Mouse (Mus musculus) MEL (cell line): ENCODE measurements around the gene Gng12. TPM values are rescaled to one million over a fixed set of nuclear protein-coding genes. Genes with fewer than 3 reads are reported as not detected.

Source experiments
- DNase-seq: peaks from one replicate; pipeline ENCODE4 v3.0.0; 2011; ENCODE audit warnings: low read depth, low spot score
- H3K27ac ChIP-seq: 2 replicates; pipeline ENCODE4 v1.5.1; 2012; ENCODE audit warnings: low read depth, mild to moderate bottlenecking, control low read depth, low read length, moderate library complexity; ENCODE audit not compliant: control insufficient read depth
- H3K27me3 ChIP-seq, 2 experiments: fragments of 150-350 bp in 1 of 2; sonication (generic) in 1 of 2; 2 replicates each; pipeline ENCODE4 v1.6.1; 2012; ENCODE audit warnings: low read length in 2 of 2, mild to moderate bottlenecking in 2 of 2, improper control_type of control experiment in 1 of 2, moderate library complexity in 1 of 2; ENCODE audit not compliant: insufficient read depth in 2 of 2, control insufficient read depth in 1 of 2
- H3K36me3 ChIP-seq, 2 experiments: 2 replicates each; pipeline ENCODE4 v1.6.1; 2012 to 2014; ENCODE audit warnings: low read length in 2 of 2, improper control_type of control experiment in 1 of 2, inconsistent platforms in 1 of 2, mild to moderate bottlenecking in 1 of 2; ENCODE audit not compliant: insufficient read depth in 2 of 2, control insufficient read depth in 1 of 2
- H3K4me1 ChIP-seq, 2 experiments: fragments of 150-350 bp in 1 of 2; sonication (generic) in 1 of 2; 2 replicates each; pipeline ENCODE4 v1.6.1; 2012; ENCODE audit warnings: low read length in 2 of 2, improper control_type of control experiment in 1 of 2, mild to moderate bottlenecking in 1 of 2; ENCODE audit not compliant: insufficient read depth in 2 of 2, control insufficient read depth in 1 of 2
- H3K4me3 ChIP-seq, 2 experiments: fragments of 150-350 bp in 1 of 2; sonication (generic) in 1 of 2; 2 replicates each; pipeline ENCODE4 v1.5.1; 2012; ENCODE audit warnings: low read depth in 2 of 2, low read length in 2 of 2, mild to moderate bottlenecking in 2 of 2, moderate library complexity in 2 of 2, control low read depth in 1 of 2, improper control_type of control experiment in 1 of 2; ENCODE audit not compliant: control insufficient read depth in 1 of 2, insufficient read depth in 1 of 2
- H3K79me2 ChIP-seq: 2 replicates; pipeline ENCODE4 v1.6.1; 2012; ENCODE audit warnings: mild to moderate bottlenecking, low read length, moderate library complexity; ENCODE audit not compliant: control insufficient read depth, poor library complexity, insufficient read depth
- H3K9ac ChIP-seq: 2 replicates; pipeline ENCODE4 v1.6.1; 2012; ENCODE audit warnings: low read depth, mild to moderate bottlenecking, control low read depth, low read length, moderate library complexity; ENCODE audit not compliant: control insufficient read depth, poor library complexity, severe bottlenecking
- H3K9me3 ChIP-seq: fragments of 150-350 bp; sonication (generic); replicated peaks from 2 replicates; pipeline ENCODE4 v1.6.1; 2012; ENCODE audit warnings: mild to moderate bottlenecking, low read length, improper control_type of control experiment, moderate library complexity; ENCODE audit not compliant: insufficient read depth
- BHLHE40 ChIP-seq: IDR thresholded peaks from 2 replicates; pipeline ENCODE4 v1.6.1; 2012; ENCODE audit warnings: low read depth, mild to moderate bottlenecking, inconsistent platforms, low read length, improper control_type of control experiment, borderline replicate concordance
- CHD1 ChIP-seq: IDR thresholded peaks from 2 replicates; pipeline ENCODE4 v1.6.1; 2012; ENCODE audit warnings: low read depth, mild to moderate bottlenecking, inconsistent platforms, low read length, improper control_type of control experiment
- CHD2 ChIP-seq: IDR thresholded peaks from 2 replicates; pipeline ENCODE4 v1.6.1; 2011; ENCODE audit warnings: low read length, improper control_type of control experiment
- CTCF ChIP-seq, 3 experiments: IDR thresholded peaks in 2 of 3; conservative IDR thresholded peaks in 1 of 3; 2 replicates each; pipeline ENCODE4 v1.5.1; 2011 to 2012; ENCODE audit warnings: low read length in 3 of 3, low read depth in 2 of 3, mild to moderate bottlenecking in 2 of 3, improper control_type of control experiment in 1 of 3, inconsistent platforms in 1 of 3, mixed read lengths in 1 of 3, moderate library complexity in 1 of 3; ENCODE audit not compliant: control insufficient read depth in 1 of 3, insufficient read depth in 1 of 3, poor library complexity in 1 of 3, severe bottlenecking in 1 of 3
- ELF1 ChIP-seq: IDR thresholded peaks from 2 replicates; pipeline ENCODE4 v1.6.1; 2014; ENCODE audit warnings: low read depth, mild to moderate bottlenecking, inconsistent platforms, low read length, improper control_type of control experiment, moderate library complexity
- EP300 ChIP-seq, 2 experiments: IDR thresholded peaks; 2 replicates each; pipeline ENCODE4 v1.6.1; 2011; ENCODE audit warnings: improper control_type of control experiment in 2 of 2, low read length in 2 of 2, low read depth in 1 of 2, mild to moderate bottlenecking in 1 of 2
- GABPA ChIP-seq: IDR thresholded peaks from 2 replicates; pipeline ENCODE4 v1.6.1; 2012; ENCODE audit warnings: low read depth, mild to moderate bottlenecking, inconsistent platforms, low read length, improper control_type of control experiment, moderate library complexity
- GATA1 ChIP-seq: IDR thresholded peaks from 2 replicates; pipeline ENCODE4 v1.6.1; 2011; ENCODE audit warnings: low read depth, low read length, improper control_type of control experiment
- HCFC1 ChIP-seq: IDR thresholded peaks from 2 replicates; pipeline ENCODE4 v1.6.1; 2012; ENCODE audit warnings: low read depth, mild to moderate bottlenecking, inconsistent platforms, low read length, improper control_type of control experiment, moderate library complexity
- JUND ChIP-seq: IDR thresholded peaks from 2 replicates; pipeline ENCODE4 v1.6.1; 2011; ENCODE audit warnings: low read depth, mild to moderate bottlenecking, improper control_type of control experiment, low read length
- KAT2A ChIP-seq: conservative IDR thresholded peaks from 2 replicates; pipeline ENCODE4 v1.6.1; 2012; ENCODE audit warnings: low read depth, low read length, improper control_type of control experiment, inconsistent platforms
- MAFK ChIP-seq: IDR thresholded peaks from 2 replicates; pipeline ENCODE4 v1.6.1; 2011; ENCODE audit warnings: low read depth, mild to moderate bottlenecking, low read length, improper control_type of control experiment, borderline replicate concordance
- MYC ChIP-seq: IDR thresholded peaks from 2 replicates; pipeline ENCODE4 v1.6.1; 2011; ENCODE audit warnings: low read depth, mild to moderate bottlenecking, low read length, improper control_type of control experiment, moderate library complexity
- POLR2AphosphoS2 ChIP-seq: IDR thresholded peaks from 2 replicates; pipeline ENCODE4 v1.6.1; 2011; ENCODE audit warnings: low read length, improper control_type of control experiment
- POLR2AphosphoS5 ChIP-seq: IDR thresholded peaks from 2 replicates; pipeline ENCODE4 v1.6.1; 2012; ENCODE audit warnings: low read depth, borderline replicate concordance, mild to moderate bottlenecking, inconsistent platforms, low read length, moderate library complexity, mixed read lengths
- RAD21 ChIP-seq: IDR thresholded peaks from 2 replicates; pipeline ENCODE4 v1.6.1; 2011; ENCODE audit warnings: mild to moderate bottlenecking, low read depth, low read length, improper control_type of control experiment
- RCOR1 ChIP-seq: IDR thresholded peaks from 2 replicates; pipeline ENCODE4 v1.6.1; 2012; ENCODE audit warnings: low read depth, mild to moderate bottlenecking, inconsistent platforms, low read length, improper control_type of control experiment
- SMC3 ChIP-seq: IDR thresholded peaks from 2 replicates; pipeline ENCODE4 v1.6.1; 2011; ENCODE audit warnings: low read depth, low read length, improper control_type of control experiment
- TAL1 ChIP-seq: IDR thresholded peaks from 2 replicates; pipeline ENCODE4 v1.6.1; 2012; ENCODE audit warnings: mild to moderate bottlenecking, inconsistent platforms, low read length, moderate library complexity, mixed read lengths
- UBTF ChIP-seq: IDR thresholded peaks from 2 replicates; pipeline ENCODE4 v1.6.1; 2012; ENCODE audit warnings: low read depth, mild to moderate bottlenecking, inconsistent platforms, low read length, improper control_type of control experiment, moderate library complexity, borderline replicate concordance; ENCODE audit not compliant: insufficient read depth
- USF1 ChIP-seq: IDR thresholded peaks from 2 replicates; pipeline ENCODE4 v1.6.1; 2014; ENCODE audit warnings: low read depth, mild to moderate bottlenecking, inconsistent platforms, low read length, improper control_type of control experiment, moderate library complexity
- ZKSCAN1 ChIP-seq: IDR thresholded peaks from 2 replicates; pipeline ENCODE4 v1.6.1; 2012; ENCODE audit warnings: low read depth, mild to moderate bottlenecking, inconsistent platforms, low read length, improper control_type of control experiment, moderate library complexity
- ZMIZ1 ChIP-seq: IDR thresholded peaks from 2 replicates; pipeline ENCODE4 v1.6.1; 2012; ENCODE audit warnings: low read depth, mild to moderate bottlenecking, inconsistent platforms, low read length, improper control_type of control experiment, moderate library complexity
- ZNF384 ChIP-seq: IDR thresholded peaks from 2 replicates; pipeline ENCODE4 v1.6.1; 2012; ENCODE audit warnings: low read depth, mild to moderate bottlenecking, inconsistent platforms, low read length, improper control_type of control experiment
- polyA plus RNA-seq, 2 experiments: library from polyadenylated mRNA; stranded (reverse) in 1 of 2; unstranded in 1 of 2; fragments of >175 nt in 1 of 2; fragments of >200 nt in 1 of 2; gene quantifications; 2 replicates each; pipeline versions ENCODE4 v1.2.1 to v1.2.4; 2012; ENCODE audit warnings: low replicate concordance in 2 of 2, low read depth in 1 of 2; ENCODE audit not compliant: insufficient read length in 2 of 2, insufficient read depth in 1 of 2, missing spikeins in 1 of 2
- total RNA-seq: library from RNA; depleted of rRNA; stranded (reverse); fragments of 300-350 nt; gene quantifications from 2 replicates; pipeline ENCODE4 v1.2.3, GENCODE M21; 2012

Gene Gng12
- total and polyA plus RNA-seq, 3 experiments, result 16.8 to 44.0 TPM; not detected in 1

DNA sequence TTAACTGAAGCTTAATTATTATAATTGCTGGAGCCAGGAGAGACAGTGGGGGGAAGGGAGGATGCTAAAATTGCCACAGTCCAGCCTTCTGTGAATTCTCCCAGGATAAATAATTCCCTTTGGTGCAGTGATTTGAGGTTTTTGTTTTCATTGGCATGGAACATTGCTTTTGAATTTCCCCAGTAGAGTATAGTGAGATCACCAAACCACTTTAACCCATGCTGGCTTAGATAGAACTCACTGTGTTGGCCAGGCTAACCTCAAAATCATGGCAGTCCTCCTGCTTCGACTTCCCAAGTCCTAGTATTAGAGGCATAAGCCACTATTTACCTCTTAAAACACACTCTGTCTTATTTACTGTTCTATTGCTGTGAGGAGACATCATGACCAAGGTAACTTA, 17.2 kb downstream of the Gng12 start:
- H3K36me3 ChIP-seq, result peaks cover 2 to 4% of the 10 kb centered on the region in 2 experiments
- H3K9ac ChIP-seq, result no peak overlapping the region
- TF ChIP-seq POLR2AphosphoS2 (no peak), BHLHE40 (no peak), KAT2A (no peak), TAL1 (no peak), RCOR1 (no peak), USF1 (no peak), ZMIZ1 (no peak), HCFC1 (no peak), MAFK (no peak), MYC (no peak), POLR2AphosphoS5 (no peak), GATA1 (no peak), SMC3 (no peak), EP300 (IDR thresholded peaks at IDR 0.05; ENCODE audit: low read depth in 1 of 2, low read length in 2 of 2) (no peak), GABPA (no peak)
- no peak for DNase-seq
- H3K9me3 ChIP-seq, result no peaks in the 10 kb centered on the region
- H3K4me1 ChIP-seq, result peaks cover 5 to 6% of the 10 kb centered on the region in 2 experiments; a peak in 3 of 4 replicates
- H3K79me2 ChIP-seq, result peaks cover 2% of the 10 kb centered on the region; the same call in 1 of the 2 replicates
- H3K4me3 ChIP-seq, result no peak overlapping the region
- no peaks in the 10 kb centered on the region for H3K27me3 ChIP-seq
- H3K27ac ChIP-seq, result no peak overlapping the region

DNA sequence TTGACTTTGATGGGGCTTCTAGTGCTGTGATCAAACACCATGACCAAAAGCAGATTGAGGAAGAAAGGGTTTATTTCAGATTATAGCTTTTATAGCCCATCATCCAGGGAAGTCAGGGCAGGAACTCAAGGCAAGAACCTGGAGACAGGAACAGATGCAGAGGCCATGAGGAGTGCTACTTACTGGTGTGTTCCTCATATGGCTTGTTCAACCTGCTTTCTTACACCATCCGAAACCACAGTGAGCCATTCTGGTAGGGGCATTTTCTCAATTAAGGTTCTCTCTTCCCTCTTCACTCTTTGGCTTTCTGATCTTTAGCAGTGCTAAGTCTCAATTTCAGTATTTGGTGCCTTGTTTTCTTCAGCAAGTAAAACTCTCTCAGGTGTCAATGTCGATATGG, 19.4 kb downstream of the Gng12 start:
- Histone ChIP-seq H3K4me1 (no peaks in the 10 kb centered on the region; a peak in 1 of 4 replicates), H3K79me2 (no peaks in the 10 kb centered on the region; the same call in 1 of the 2 replicates)
- TF ChIP-seq CHD2 (no peak), USF1 (no peak), CHD1 (no peak), CTCF (IDR thresholded peaks at IDR 0.05 in 2 of 3, conservative IDR thresholded peaks at IDR 0.05 in 1 of 3; ENCODE audit: control insufficient read depth in 1 of 3, insufficient read depth in 1 of 3, low read depth in 2 of 3, low read length in 3 of 3, poor library complexity in 1 of 3, severe bottlenecking in 1 of 3) (no peak), ZNF384 (no peak), SMC3 (no peak), ELF1 (no peak), HCFC1 (no peak), JUND (no peak), RAD21 (no peak), ZKSCAN1 (no peak), UBTF (no peak), GABPA (no peak)

More for the DNA sequence above, 19.4 kb downstream of the Gng12 start:
- Histone ChIP-seq H3K27ac (no peak overlapping the region), H3K9ac (no peak overlapping the region), H3K36me3 (peaks cover 0 to 2% of the 10 kb centered on the region in 2 experiments; a peak in 2 of 4 replicates), H3K4me3 (no peak overlapping the region), H3K27me3 (no peaks in the 10 kb centered on the region), H3K9me3 (no peaks in the 10 kb centered on the region)
- no peak for DNase-seq
